Mouse (Mus musculus) small intestine, adult 2 months (tissue): ENCODE results near the gene Mettl27. TPM values are rescaled to one million over a fixed set of nuclear protein-coding genes. Genes with fewer than 3 reads are reported as not detected.

Experiments used
- H3K27ac ChIP-seq: fragments of 200-500 bp; 2 replicates; pipeline ENCODE4 v1.5.1; 2012; ENCODE audit warnings: low read depth, low read length, control low read depth, inconsistent platforms; ENCODE audit not compliant: insufficient read depth
- H3K27me3 ChIP-seq: fragments of 200-500 bp; 2 replicates; pipeline ENCODE4 v1.6.1; 2012; ENCODE audit warnings: mild to moderate bottlenecking, moderate library complexity, low read length, inconsistent platforms; ENCODE audit not compliant: control insufficient read depth, insufficient read depth
- H3K36me3 ChIP-seq: fragments of 200-500 bp; 2 replicates; pipeline ENCODE4 v1.6.1; 2012; ENCODE audit warnings: mild to moderate bottlenecking, low read length, control low read depth, inconsistent platforms; ENCODE audit not compliant: control insufficient read depth, insufficient read depth
- H3K4me1 ChIP-seq: fragments of 200-500 bp; 2 replicates; pipeline ENCODE4 v1.6.1; 2012; ENCODE audit warnings: low read length, inconsistent platforms, mixed read lengths; ENCODE audit not compliant: control insufficient read depth, insufficient read depth, insufficient read length
- H3K4me3 ChIP-seq: fragments of 200-500 bp; 2 replicates; pipeline ENCODE4 v1.5.1; 2012; ENCODE audit warnings: low read depth, mild to moderate bottlenecking, control low read depth, inconsistent platforms, low read length, moderate library complexity
- CTCF ChIP-seq: fragments of 200-500 bp; IDR thresholded peaks from 2 replicates; pipeline ENCODE4 v1.5.1; 2012; ENCODE audit warnings: low read depth, mild to moderate bottlenecking, control low read depth, inconsistent platforms, low read length, moderate library complexity, mixed read lengths; ENCODE audit not compliant: insufficient replicate concordance, insufficient read length; ENCODE audit errors: extremely low read depth
- POLR2A ChIP-seq: fragments of 200-500 bp; IDR thresholded peaks from 2 replicates; pipeline ENCODE4 v1.6.1; 2012; ENCODE audit warnings: low read depth, mild to moderate bottlenecking, control low read depth, inconsistent platforms, low read length, moderate library complexity
- WGBS: fragments of 180-500 bp; shearing (Covaris S2); methylation state at CpG from one replicate; pipeline ENCODE4 v1.1.7; 2018; 5-methylcytosine and 5-hydroxymethylcytosine counted together
- polyA plus RNA-seq: library from polyadenylated mRNA; depleted of rRNA; stranded (reverse); fragments of >200 nt; gene quantifications from 2 replicates; pipeline ENCODE4 v1.2.3, GENCODE M21; 2012

The Mettl27 gene
- polyA plus RNA-seq, 1 experiment, result 21.4 TPM

- no peaks in the 10 kb centered on the region for H3K27me3 ChIP-seq
- WGBS, result 22% methylated on average over 2 of the region's 2 CpGs
- peaks cover 35% of the 10 kb centered on the region for H3K4me1 ChIP-seq
- H3K27ac ChIP-seq, result peak overlapping the region; percentile 70
- no peak overlapping the region for H3K4me3 ChIP-seq
- H3K36me3 ChIP-seq, result no peaks in the 10 kb centered on the region
- no peak for TF ChIP-seq POLR2A
- no peak for TF ChIP-seq CTCF
Observed at GRCm38 (mm10) chr5:134974921-134975320, 42.8 kb downstream of the Mettl27 start.

- Histone ChIP-seq H3K27ac (peak overlapping the region; percentile 80), H3K4me3 (no peak overlapping the region), H3K4me1 (peaks cover 36% of the 10 kb centered on the region), H3K27me3 (no peaks in the 10 kb centered on the region), H3K36me3 (no peaks in the 10 kb centered on the region)
- TF ChIP-seq POLR2A (no peak), CTCF (no peak)
- 23% methylated on average over 2 of the region's 2 CpGs for WGBS
Observed at GRCm38 (mm10) chr5:134976164-134976563, 44.0 kb downstream of the Mettl27 start.

GRCm38 (mm10) chr5:134976577-134977250, 44.5 kb downstream of the Mettl27 start:
- WGBS, result 73% methylated on average over 14 of the region's 14 CpGs
- TF ChIP-seq POLR2A (no peak), CTCF (no peak)

GRCm38 (mm10) chr5:134977837-134978236, 45.7 kb downstream of the Mettl27 start:
- 66% methylated on average over 4 of the region's 4 CpGs for WGBS

More at GRCm38 (mm10) chr5:134976577-134977250, 44.5 kb downstream of the Mettl27 start:
- Histone ChIP-seq H3K36me3 (no peaks in the 10 kb centered on the region), H3K27me3 (no peaks in the 10 kb centered on the region), H3K27ac (peak overlapping the region; percentile 70), H3K4me3 (no peak overlapping the region), H3K4me1 (peaks cover 39% of the 10 kb centered on the region)

GRCm38 (mm10) chr5:134981149-134981548, 49.0 kb downstream of the Mettl27 start:
- H3K4me3 ChIP-seq, result no peak overlapping the region
- 17% methylated on average over 10 of the region's 10 CpGs for WGBS
- peaks cover 39% of the 10 kb centered on the region for H3K4me1 ChIP-seq
- TF ChIP-seq CTCF (no peak), POLR2A (no peak)
- no peaks in the 10 kb centered on the region for H3K27me3 ChIP-seq
- peak overlapping the region; percentile 95 for H3K27ac ChIP-seq
- H3K36me3 ChIP-seq, result no peaks in the 10 kb centered on the region

More at GRCm38 (mm10) chr5:134977837-134978236, 45.7 kb downstream of the Mettl27 start:
- H3K4me3 ChIP-seq, result no peak overlapping the region
- H3K27me3 ChIP-seq, result no peaks in the 10 kb centered on the region
- H3K4me1 ChIP-seq, result peaks cover 40% of the 10 kb centered on the region
- H3K36me3 ChIP-seq, result no peaks in the 10 kb centered on the region
- no peak overlapping the region for H3K27ac ChIP-seq
- no peak for TF ChIP-seq CTCF
- TF ChIP-seq POLR2A, result no peak

GRCm38 (mm10) chr5:134983111-134983510, 50.9 kb downstream of the Mettl27 start:
- Histone ChIP-seq H3K27me3 (peaks cover 4% of the 10 kb centered on the region; the same call in 1 of the 2 replicates), H3K4me1 (peaks cover 29% of the 10 kb centered on the region), H3K27ac (no peak overlapping the region), H3K36me3 (no peaks in the 10 kb centered on the region), H3K4me3 (no peak overlapping the region)
- TF ChIP-seq POLR2A (peak; percentile 19; the same call in 1 of the 2 replicates), CTCF (no peak)
- 40% methylated on average over 1 of the region's 1 CpGs for WGBS

- TF ChIP-seq POLR2A (no peak), CTCF (no peak)
- Histone ChIP-seq H3K27ac (peak overlapping the region; percentile 98), H3K4me3 (no peak overlapping the region), H3K4me1 (peaks cover 29% of the 10 kb centered on the region), H3K36me3 (peaks cover 2% of the 10 kb centered on the region; the same call in 1 of the 2 replicates), H3K27me3 (peaks cover 4% of the 10 kb centered on the region; the same call in 1 of the 2 replicates)
- 16% methylated on average over 3 of the region's 3 CpGs for WGBS
Observed at GRCm38 (mm10) chr5:134983771-134984170, 51.6 kb downstream of the Mettl27 start.
